ENCODE assay signal across 9 mouse cellular contexts in the genomic region with DNA sequence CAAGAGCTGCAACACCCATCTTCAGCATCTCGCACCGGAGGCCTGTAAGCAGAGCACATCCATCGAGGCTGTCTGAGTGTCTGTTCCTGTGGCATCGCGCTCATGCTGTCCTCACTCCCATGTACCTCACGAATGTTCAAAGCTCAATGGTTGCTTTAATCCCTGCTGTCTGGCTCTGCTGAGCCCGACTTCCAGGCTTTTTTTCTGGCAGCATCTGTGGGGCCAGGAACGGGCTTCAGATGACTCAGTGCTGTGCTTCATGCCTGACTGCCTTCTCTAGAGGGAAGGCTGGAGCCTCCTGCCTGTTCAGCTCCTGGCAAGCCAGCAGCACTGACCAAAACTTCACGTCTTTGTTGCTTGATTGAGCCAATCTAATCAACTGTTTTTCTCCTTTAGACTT.
DNase-seq lines count a peak whose midpoint lies in the region; ATAC-seq and TF ChIP-seq lines count a peak whose summit lies in the region.
"Had no signal": no experiment of that assay in that cellular context is flagged by ENCODE, and none has a peak within 500 bp of the region (broad histone marks: within the 10 kb centered on the region; RNA-seq: fewer than 3 reads in every experiment).

No protein-coding gene starts in this region.

- WGBS in embryonic facial prominence, embryonic 14.5 days = 55% methylated on average over 9 of the region's 9 CpGs
- WGBS in embryonic facial prominence, embryonic 10.5 days = 72% methylated on average over 9 of the region's 9 CpGs
- WGBS in liver, embryonic 16.5 days (ENCODE audit: insufficient replicate concordance) = 67% methylated on average over 9 of the region's 9 CpGs
- 72% methylated on average over 9 of the region's 9 CpGs for WGBS in liver, postnatal 0 days (ENCODE audit: insufficient replicate concordance)
- WGBS in thymus, adult 2 months = 94% methylated on average over 9 of the region's 9 CpGs

- TF ChIP-seq EP300 in liver, postnatal 0 days (IDR thresholded peaks at IDR 0.05; ENCODE audit: low read depth) = no peak

- H3K9ac ChIP-seq in embryonic facial prominence, embryonic 14.5 days (ENCODE audit: low read depth, low read length) = no peak overlapping the region
- no peak overlapping the region for H3K9ac ChIP-seq in liver, embryonic 16.5 days (ENCODE audit: low read depth, low read length)
- H3K9ac ChIP-seq in liver, postnatal 0 days (replicated peaks) = no peak overlapping the region

- no peak overlapping the region for H3K27ac ChIP-seq in embryonic facial prominence, embryonic 14.5 days (replicated peaks; ENCODE audit: low read depth, low read length)
- H3K27ac ChIP-seq in embryonic facial prominence, embryonic 10.5 days (replicated peaks) = no peak overlapping the region
- peak overlapping the region; percentile 36; the same call in 1 of the 2 replicates for H3K27ac ChIP-seq in liver, embryonic 16.5 days (ENCODE audit: low read length)
- no peak overlapping the region for H3K27ac ChIP-seq in liver, postnatal 0 days (ENCODE audit: low read depth)
- H3K27ac ChIP-seq in embryonic fibroblast, embryonic 13.5 days (ENCODE audit: insufficient read depth, low read length) = peak overlapping the region; percentile 23; the same call in 1 of the 2 replicates
- H3K27ac ChIP-seq in thymus, adult 2 months (ENCODE audit: control insufficient read depth, insufficient read depth, low read length) = no peak overlapping the region

- H3K4me2 ChIP-seq in embryonic facial prominence, embryonic 14.5 days (ENCODE audit: low read depth, low read length) = no peak overlapping the region
- H3K4me2 ChIP-seq in liver, embryonic 16.5 days (ENCODE audit: low read depth, low read length) = peak overlapping the region; percentile 30
- H3K4me2 ChIP-seq in liver, postnatal 0 days (ENCODE audit: low read depth, low read length) = no peak overlapping the region

- no peaks in the 10 kb centered on the region for H3K9me3 ChIP-seq in embryonic facial prominence, embryonic 14.5 days (ENCODE audit: control insufficient read depth, low read length)
- no peaks in the 10 kb centered on the region for H3K9me3 ChIP-seq in embryonic facial prominence, embryonic 10.5 days
- H3K9me3 ChIP-seq in liver, embryonic 16.5 days (replicated peaks; ENCODE audit: control insufficient read depth, low read length) = no peaks in the 10 kb centered on the region
- H3K9me3 ChIP-seq in liver, postnatal 0 days (ENCODE audit: low read length) = no peaks in the 10 kb centered on the region
- H3K9me3 ChIP-seq: megakaryocyte, embryonic 14.5 days had no signal

- ATAC-seq in embryonic facial prominence, embryonic 14.5 days (ENCODE audit: low read depth) = no peak
- ATAC-seq in liver, embryonic 16.5 days (ENCODE audit: low read depth) = no peak
- ATAC-seq in liver, postnatal 0 days = no peak

- H3K36me3 ChIP-seq in embryonic facial prominence, embryonic 14.5 days (ENCODE audit: control insufficient read depth, insufficient read depth, low read length) = 0 out of 2 replicates have a peak, but pooled peaks cover 6% of the 10 kb centered on the region
- H3K36me3 ChIP-seq in embryonic facial prominence, embryonic 10.5 days (replicated peaks) = peaks cover 45% of the 10 kb centered on the region
- H3K36me3 ChIP-seq in liver, embryonic 16.5 days (ENCODE audit: control insufficient read depth, insufficient read depth) = no peaks in the 10 kb centered on the region
- 0 out of 2 replicates have a peak, but pooled peaks cover 8% of the 10 kb centered on the region for H3K36me3 ChIP-seq in liver, postnatal 0 days (replicated peaks; ENCODE audit: insufficient read depth, low read length)
- peaks cover 8% of the 10 kb centered on the region; the same call in 1 of the 2 replicates for H3K36me3 ChIP-seq in thymus, adult 2 months (ENCODE audit: control insufficient read depth, insufficient read depth, low read length)

- H3K4me1 ChIP-seq in embryonic facial prominence, embryonic 14.5 days (ENCODE audit: control insufficient read depth, insufficient read depth, low read length) = 0 out of 2 replicates have a peak, but pooled peaks cover 9% of the 10 kb centered on the region
- H3K4me1 ChIP-seq in embryonic facial prominence, embryonic 10.5 days = peaks cover 12% of the 10 kb centered on the region
- H3K4me1 ChIP-seq in liver, embryonic 16.5 days (ENCODE audit: control insufficient read depth, low read depth, low read length) = no peaks in the 10 kb centered on the region
- peaks cover 10% of the 10 kb centered on the region for H3K4me1 ChIP-seq in liver, postnatal 0 days (ENCODE audit: insufficient read depth)
- H3K4me1 ChIP-seq in embryonic fibroblast, embryonic 13.5 days (ENCODE audit: control insufficient read depth, insufficient read depth, low read length) = peaks cover 4% of the 10 kb centered on the region; the same call in 1 of the 2 replicates
- peaks cover 2% of the 10 kb centered on the region for H3K4me1 ChIP-seq in thymus, adult 2 months (replicated peaks; ENCODE audit: control insufficient read depth, insufficient read depth, low read length)

- H3K27me3 ChIP-seq in embryonic facial prominence, embryonic 14.5 days (replicated peaks; ENCODE audit: control insufficient read depth, insufficient read depth, low read length) = no peaks in the 10 kb centered on the region
- H3K27me3 ChIP-seq in embryonic facial prominence, embryonic 10.5 days (replicated peaks; ENCODE audit: low read depth, poor library complexity, severe bottlenecking) = no peaks in the 10 kb centered on the region
- H3K27me3 ChIP-seq in liver, embryonic 16.5 days (ENCODE audit: control insufficient read depth, insufficient read depth, low read depth, low read length) = no peaks in the 10 kb centered on the region
- H3K27me3 ChIP-seq in liver, postnatal 0 days (ENCODE audit: insufficient read depth, low read length) = no peaks in the 10 kb centered on the region
- H3K27me3 ChIP-seq in thymus, adult 2 months (ENCODE audit: control insufficient read depth, insufficient read depth, low read length) = no peaks in the 10 kb centered on the region

- no peak overlapping the region for H3K4me3 ChIP-seq in embryonic facial prominence, embryonic 14.5 days (ENCODE audit: low read depth, low read length)
- H3K4me3 ChIP-seq in embryonic facial prominence, embryonic 10.5 days = no peak overlapping the region
- no peak overlapping the region for H3K4me3 ChIP-seq in liver, embryonic 16.5 days (ENCODE audit: low read depth, low read length)
- H3K4me3 ChIP-seq in liver, postnatal 0 days (ENCODE audit: low read depth, low read length) = no peak overlapping the region
- H3K4me3 ChIP-seq in embryonic fibroblast, embryonic 13.5 days (ENCODE audit: insufficient read depth, low read length) = no peak overlapping the region
- no peak overlapping the region for H3K4me3 ChIP-seq in thymus, adult 2 months (ENCODE audit: control insufficient read depth, insufficient read depth, low read length)
- H3K4me3 ChIP-seq: megakaryocyte, embryonic 14.5 days had no signal

- no peak for TF ChIP-seq CTCF in liver, postnatal 0 days (IDR thresholded peaks at IDR 0.05; ENCODE audit: low read depth)
- TF ChIP-seq CTCF in embryonic fibroblast, embryonic 13.5 days (IDR thresholded peaks at IDR 0.05; ENCODE audit: borderline replicate concordance, insufficient read depth, low read length) = no peak
- TF ChIP-seq CTCF in thymus, adult 2 months (IDR thresholded peaks at IDR 0.05; ENCODE audit: borderline replicate concordance, control insufficient read depth, extremely low read depth, insufficient read depth, low read length, poor library complexity) = no peak

- peak; percentile 67 for DNase-seq in embryonic facial prominence, embryonic 14.5 days (ENCODE audit: low spot score)
- no peak for DNase-seq in embryonic facial prominence, embryonic 10.5 days (ENCODE audit: low spot score)
- DNase-seq in liver, postnatal 0 days = no peak
- peak; percentile 60 for DNase-seq in retina, embryonic 14.5 days (ENCODE audit: low spot score)
- DNase-seq in thymus, adult 2 months = no peak
- DNase-seq in T-cell, adult 2 months (ENCODE audit: low spot score) = no peak

- no peak for TF ChIP-seq POLR2A in embryonic fibroblast, embryonic 13.5 days (IDR thresholded peaks at IDR 0.05; ENCODE audit: low read depth, low read length)
- no peak for TF ChIP-seq POLR2A in thymus, adult 2 months (IDR thresholded peaks at IDR 0.05; ENCODE audit: control insufficient read depth, extremely low read depth, insufficient read depth, low read length, poor library complexity)

Comparison
In these comparisons a context has a peak if more than half of its experiments do, and no peak if none do; other contexts are left out.
1. DNase-seq: peak in embryonic facial prominence, embryonic 14.5 days (single experiment) and retina, embryonic 14.5 days (single experiment); none in embryonic facial prominence, embryonic 10.5 days (single experiment), liver, postnatal 0 days (single experiment), thymus, adult 2 months (single experiment) and T-cell, adult 2 months (single experiment).
2. H3K27ac ChIP-seq: peak in liver, embryonic 16.5 days (single experiment) and embryonic fibroblast, embryonic 13.5 days (single experiment); none in embryonic facial prominence, embryonic 14.5 days (single experiment), embryonic facial prominence, embryonic 10.5 days (single experiment), liver, postnatal 0 days (single experiment) and thymus, adult 2 months (single experiment).